Mouse (Mus musculus) bone marrow macrophage, adult 2 months (primary cell): ENCODE data around the gene Ptpn6.

Experiments used
- CTCF ChIP-seq: IDR thresholded peaks from 2 replicates; pipeline ENCODE4 v1.5.1; 2012; ENCODE audit warnings: low read depth, mild to moderate bottlenecking, low read length, moderate library complexity
- POLR2A ChIP-seq: IDR thresholded peaks from 2 replicates; pipeline ENCODE4 v1.6.1; 2012; ENCODE audit warnings: mild to moderate bottlenecking, low read depth, low read length, borderline replicate concordance

DNA sequence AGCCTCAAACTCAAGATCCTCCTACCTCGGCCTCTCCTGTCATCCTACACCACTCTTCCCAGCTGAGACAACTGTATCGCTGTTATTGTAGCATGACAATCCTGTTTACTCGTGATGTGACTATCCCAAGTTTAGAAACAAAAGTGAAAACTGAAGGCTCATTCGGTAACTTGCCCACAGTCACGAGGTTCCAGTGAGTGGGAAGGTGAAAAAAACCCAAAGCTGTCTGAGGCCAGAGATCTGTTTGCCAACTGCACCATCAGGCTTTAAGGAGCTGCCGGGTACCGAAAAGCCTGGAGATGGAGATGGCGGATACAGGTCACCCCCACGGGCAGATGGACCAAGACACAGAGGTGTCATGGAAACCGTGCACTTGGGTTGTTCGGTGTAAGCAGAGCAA, 1.5 kb downstream of the Ptpn6 start:
- no peak for TF ChIP-seq CTCF
- no peak for TF ChIP-seq POLR2A
